Mouse (Mus musculus): Measurements from ENCODE around the gene Zfp36l3. TPM values are rescaled to one million over a fixed set of nuclear protein-coding genes. Genes with fewer than 3 reads are reported as not detected.

Gene Zfp36l3
- not detected for polyA plus RNA-seq (2015; fragmentation: Illumina TruSeq; extraction: RNeasy Lipid Tissue Mini Kit (QIAGEN cat#74804); ENCODE audit: insufficient read depth, low replicate concordance)

DNA sequence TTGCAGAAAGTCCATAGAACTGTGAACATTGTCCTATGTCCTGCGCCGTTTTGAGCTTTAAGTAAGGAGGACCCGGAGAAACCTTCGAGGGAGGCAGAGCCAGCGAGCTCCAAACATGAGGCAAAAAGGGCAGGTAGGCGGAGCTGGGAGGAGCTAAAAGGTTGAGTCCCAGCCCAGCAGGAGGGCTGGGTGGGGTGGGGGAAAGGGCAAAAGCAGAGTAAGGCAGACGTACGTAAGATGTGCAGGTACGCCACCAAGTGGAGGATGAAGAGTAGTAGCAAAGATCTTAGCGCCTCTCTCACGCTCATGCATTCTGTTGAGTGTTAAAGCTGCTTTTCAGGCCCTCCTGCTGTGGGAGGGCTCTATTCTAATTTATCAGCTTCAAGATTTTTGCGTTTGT lies at the start of gene Zfp36l3:
TSS of gene Zfp36l3 (minus strand) at position 119 of the 400 bp plus-strand sequence.

DNA sequence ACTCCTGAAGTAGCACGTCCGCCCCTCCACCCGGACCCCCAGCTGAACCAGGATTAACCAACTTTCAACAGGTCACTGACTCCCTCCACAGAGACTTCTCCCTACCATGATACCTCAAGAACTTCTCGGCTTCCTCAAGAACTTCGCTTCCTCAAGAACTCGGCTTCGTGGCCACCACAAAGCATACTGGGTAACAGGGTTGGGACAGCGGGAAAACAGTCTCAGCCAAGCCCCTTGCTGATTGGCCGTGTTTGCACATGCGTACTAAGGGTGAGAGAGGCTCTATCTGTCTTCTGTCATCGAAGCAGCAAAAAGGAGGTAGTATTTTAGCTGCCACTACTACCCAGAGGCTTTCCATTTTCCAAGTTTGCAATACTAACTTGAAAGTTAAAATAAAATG lies 21.3 kb upstream of the Zfp36l3 start, which contains the start of gene Xlr:
TSS of gene Xlr (minus strand) at position 188 of the 400 bp plus-strand sequence.

DNA sequence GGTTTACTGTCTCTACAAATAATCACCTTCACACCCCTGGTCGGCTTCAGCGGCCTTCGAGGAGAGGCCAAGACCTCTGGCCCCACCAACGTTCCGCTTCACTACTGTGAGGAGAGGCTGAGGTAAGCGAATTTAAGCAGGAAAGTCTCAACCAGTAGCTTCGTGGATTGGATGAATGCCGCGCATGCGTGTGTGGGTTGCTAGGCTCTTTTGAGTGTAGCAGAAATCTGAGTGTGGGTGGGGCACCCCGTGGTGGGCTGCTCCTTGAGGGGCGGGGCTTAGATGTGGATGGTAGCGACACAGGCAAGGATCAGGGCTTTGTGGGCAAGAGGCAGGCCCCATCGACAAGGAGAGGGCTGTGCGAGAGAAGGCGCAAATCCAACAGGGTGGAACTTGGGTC lies 18.5 kb downstream of the Zfp36l3 start, which contains the start of gene 1700013H16Rik:
TSS of gene 1700013H16Rik (minus strand) at position 96 of the 400 bp plus-strand sequence.

DNA sequence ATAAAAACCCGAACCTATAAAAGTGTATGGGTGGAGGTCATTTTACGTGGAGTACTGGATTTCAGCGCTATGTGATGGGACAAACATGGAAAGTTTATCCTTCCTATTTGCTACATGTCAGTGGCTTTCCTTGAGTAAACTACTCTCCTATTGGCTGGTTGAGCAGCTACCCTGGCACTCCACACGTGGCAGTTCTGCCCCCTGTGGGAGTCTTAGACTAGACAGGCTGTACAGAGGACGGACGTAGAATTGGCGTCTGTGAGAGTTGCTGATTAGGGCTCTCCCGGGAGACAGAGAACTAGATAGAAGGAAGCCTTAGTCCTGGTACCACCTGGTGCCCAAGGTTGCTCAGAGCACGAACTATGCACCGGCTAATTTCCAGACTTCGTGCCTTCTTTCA lies 51.6 kb downstream of the Zfp36l3 start, which contains the start of gene 4930502E18Rik:
TSS of gene 4930502E18Rik (plus strand) at position 231 of the 400 bp plus-strand sequence.

Other genes starting within 250 kb of the Zfp36l3 start
- 17.4 TPM for gene Rtl8c, start 168.4 kb downstream of the Zfp36l3 start, polyA plus RNA-seq (2015; fragmentation: Illumina TruSeq; extraction: RNeasy Lipid Tissue Mini Kit (QIAGEN cat#74804); ENCODE audit: insufficient read depth, low replicate concordance)
- not detected for gene Gm14597, start 167.4 kb downstream of the Zfp36l3 start, polyA plus RNA-seq (2015; fragmentation: Illumina TruSeq; extraction: RNeasy Lipid Tissue Mini Kit (QIAGEN cat#74804); ENCODE audit: insufficient read depth, low replicate concordance)
- 10.6 TPM for gene Rtl8a, start 132.7 kb downstream of the Zfp36l3 start, polyA plus RNA-seq (2015; fragmentation: Illumina TruSeq; extraction: RNeasy Lipid Tissue Mini Kit (QIAGEN cat#74804); ENCODE audit: insufficient read depth, low replicate concordance)
- 7.4 TPM for gene Rtl8b, start 106.0 kb downstream of the Zfp36l3 start, polyA plus RNA-seq (2015; fragmentation: Illumina TruSeq; extraction: RNeasy Lipid Tissue Mini Kit (QIAGEN cat#74804); ENCODE audit: insufficient read depth, low replicate concordance)
- gene 4930502E18Rik, start 51.6 kb downstream of the Zfp36l3 start, polyA plus RNA-seq (2015; fragmentation: Illumina TruSeq; extraction: RNeasy Lipid Tissue Mini Kit (QIAGEN cat#74804); ENCODE audit: insufficient read depth, low replicate concordance), result not detected
- not detected for gene 1700013H16Rik, start 18.6 kb downstream of the Zfp36l3 start, polyA plus RNA-seq (2015; fragmentation: Illumina TruSeq; extraction: RNeasy Lipid Tissue Mini Kit (QIAGEN cat#74804); ENCODE audit: insufficient read depth, low replicate concordance)
- 9.3 TPM for gene Xlr, start 21.3 kb upstream of the Zfp36l3 start, polyA plus RNA-seq (2015; fragmentation: Illumina TruSeq; extraction: RNeasy Lipid Tissue Mini Kit (QIAGEN cat#74804); ENCODE audit: insufficient read depth, low replicate concordance)